Mouse (Mus musculus): Measurements from ENCODE around the gene Hist1h2af.
A peak's percentile ranks its signal among the peaks of the same experiment; 100 is the strongest.
"Not testable (repeated sequence)": the region's sequence is repeated elsewhere in the genome, so short reads cannot be mapped to it uniquely, and the experiment has no call there.

Hist1h2af gene

DNA sequence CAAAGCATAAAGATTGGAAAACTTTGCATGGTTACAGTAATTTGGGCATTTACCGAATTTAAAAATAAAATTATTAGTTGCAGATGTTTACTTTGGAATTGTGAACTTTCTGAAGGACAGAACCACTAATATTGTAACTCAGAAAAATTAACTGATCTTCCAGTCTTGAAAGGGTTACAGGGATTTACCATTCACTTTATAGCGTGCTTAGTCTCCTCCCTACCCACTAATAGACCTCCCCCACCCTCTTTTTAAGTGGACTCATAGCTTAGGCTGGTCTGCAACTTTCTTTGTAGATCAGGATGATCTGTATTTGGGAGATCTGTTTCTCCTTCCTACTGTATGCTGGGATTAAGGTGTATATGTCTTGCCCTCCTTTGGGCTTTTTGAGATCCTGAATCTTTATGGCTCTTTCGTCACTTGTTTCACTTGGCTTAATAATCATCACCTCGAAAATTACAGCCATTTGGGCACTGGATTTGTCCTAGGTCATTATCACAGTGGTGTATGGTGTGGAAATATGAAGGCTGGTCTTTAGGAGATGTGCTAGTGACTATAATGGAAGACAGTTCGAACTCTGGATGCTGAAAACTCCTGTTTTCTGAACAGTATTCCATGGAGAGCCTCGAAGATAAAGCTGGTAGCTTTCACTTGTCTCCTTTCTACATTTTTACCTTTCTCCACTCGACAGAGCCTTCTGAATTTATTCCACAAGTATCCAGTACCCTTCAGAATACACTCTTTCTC, 2.5 kb downstream of the Hist1h2af start:
- DNase-seq, result no peak

DNA sequence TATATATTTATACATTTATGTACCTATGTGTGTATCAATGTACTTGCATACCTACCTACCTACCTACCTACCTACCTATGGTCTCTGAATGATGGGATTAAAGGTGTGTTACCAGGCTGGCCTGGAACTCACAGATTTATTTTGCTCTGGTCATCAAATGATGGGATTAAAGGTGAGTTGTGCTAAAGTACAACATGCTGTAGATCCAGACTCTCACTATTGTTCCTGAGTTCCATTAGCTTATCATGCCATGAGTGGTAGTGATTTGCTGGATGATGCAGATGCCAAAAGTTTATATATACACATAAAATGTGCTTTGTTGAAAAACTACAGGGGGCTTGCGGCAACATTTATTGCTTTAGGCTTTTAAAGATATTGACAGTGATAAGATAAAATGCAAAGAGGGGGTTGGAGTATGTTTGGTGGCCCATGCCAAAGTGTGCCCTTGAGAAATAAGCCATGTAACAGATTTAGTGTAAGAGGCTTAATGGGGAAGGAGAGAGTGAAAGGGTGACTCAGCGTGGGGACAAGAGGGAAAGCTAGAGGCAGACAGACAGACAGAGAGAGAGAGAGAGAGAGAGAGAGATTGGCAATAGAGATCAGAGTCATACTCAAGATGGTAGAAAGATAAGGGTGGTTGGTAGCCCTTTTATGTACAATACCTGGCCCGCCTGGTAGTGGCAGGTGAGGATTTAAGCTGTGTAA, 3.5 kb downstream of the Hist1h2af start:
- DNase-seq, result no peak

DNA sequence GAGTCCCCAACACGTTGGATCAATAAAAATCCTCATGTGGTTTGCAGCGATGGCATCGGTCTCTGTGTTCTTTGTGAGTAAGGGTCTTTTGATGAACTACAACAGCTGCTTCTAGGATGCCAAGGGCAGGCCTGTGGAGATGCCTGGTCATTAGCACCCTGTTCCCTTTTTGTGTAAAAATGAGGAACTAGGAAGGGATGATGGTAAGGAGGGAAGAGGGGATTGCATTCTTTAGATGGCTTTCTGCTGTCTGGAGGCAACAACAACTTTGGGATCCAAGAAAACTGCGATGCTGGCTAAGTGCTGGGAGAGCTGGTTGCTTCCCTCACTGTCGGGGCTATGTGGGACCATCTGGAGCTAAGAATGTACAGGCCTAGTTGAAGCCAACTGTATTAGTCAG, 4.5 kb downstream of the Hist1h2af start:
- DNase-seq, result no peak

DNA sequence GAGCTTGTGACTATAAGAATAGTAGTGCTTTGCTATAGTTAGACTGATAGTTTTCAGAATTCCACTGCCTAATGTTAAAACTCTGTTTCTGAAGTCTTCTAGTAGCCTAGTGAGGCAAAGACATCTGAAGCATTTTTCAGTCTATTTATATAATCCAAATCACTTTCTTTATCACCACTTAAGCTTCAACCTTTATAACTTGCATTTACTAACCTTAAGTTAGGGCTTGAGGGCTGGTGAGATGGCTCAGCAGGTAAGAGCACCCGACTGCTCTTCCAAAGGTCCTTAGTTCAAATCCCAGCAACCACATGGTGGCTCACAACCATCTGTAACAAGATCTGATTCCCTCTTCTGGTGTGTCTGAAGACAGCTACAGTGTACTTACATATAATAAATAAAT, 6.1 kb downstream of the Hist1h2af start:
- not testable (repeated sequence) for DNase-seq

DNA sequence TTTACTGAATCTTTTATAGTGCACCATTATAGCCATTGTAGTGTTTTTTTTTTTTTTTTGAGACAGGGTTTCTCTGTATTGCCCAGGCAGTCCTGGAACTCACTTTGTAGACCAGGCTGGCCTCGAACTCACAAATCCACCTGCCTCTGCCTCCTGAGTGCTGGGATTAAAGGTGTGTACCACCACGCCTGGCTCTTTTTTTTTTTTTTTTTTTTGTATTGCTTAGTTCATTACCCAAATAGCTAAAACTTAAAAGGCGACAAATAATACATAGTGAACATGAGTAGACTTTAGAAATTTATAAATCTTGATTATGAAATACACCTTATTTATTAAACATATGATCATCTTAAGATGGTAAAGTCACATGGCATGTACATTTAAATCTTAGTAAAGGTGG, 7.8 kb downstream of the Hist1h2af start:
- no peak for DNase-seq

DNA sequence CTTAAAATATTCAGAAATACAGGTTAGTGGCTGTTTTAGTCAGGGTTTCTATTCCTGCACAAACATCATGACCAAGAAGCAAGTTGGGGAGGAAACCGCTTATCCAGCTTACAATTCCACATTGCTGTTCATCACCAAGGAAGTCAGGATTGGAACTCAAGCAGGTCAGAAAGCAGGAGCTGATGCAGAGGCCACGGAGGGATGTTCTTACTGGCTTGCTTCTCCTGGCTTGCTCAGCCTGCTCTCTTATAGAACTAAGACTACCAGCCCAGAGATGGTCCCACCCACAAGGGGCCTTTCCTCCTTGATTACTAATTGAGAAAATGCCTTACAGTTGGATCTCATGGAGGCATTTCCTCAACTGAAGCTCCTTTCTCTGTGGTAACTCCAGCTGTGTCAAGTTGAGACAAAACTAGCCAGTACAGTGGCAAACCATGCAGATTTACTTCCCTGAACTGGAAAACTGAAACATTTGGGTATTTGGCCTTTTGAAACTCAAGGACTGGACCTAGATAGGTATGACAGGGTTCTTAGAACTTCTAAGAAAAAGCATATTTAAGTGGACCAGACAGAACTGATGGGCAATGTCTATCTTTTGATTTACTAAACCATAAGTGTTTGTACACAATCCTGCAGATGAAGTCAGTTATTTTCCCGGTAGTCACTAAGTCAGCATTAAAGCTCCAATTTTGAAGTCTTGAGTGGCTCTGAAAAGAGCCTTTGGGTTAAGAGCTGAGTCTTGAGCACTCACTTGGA, 8.7 kb downstream of the Hist1h2af start:
- not testable (repeated sequence) for DNase-seq

DNA sequence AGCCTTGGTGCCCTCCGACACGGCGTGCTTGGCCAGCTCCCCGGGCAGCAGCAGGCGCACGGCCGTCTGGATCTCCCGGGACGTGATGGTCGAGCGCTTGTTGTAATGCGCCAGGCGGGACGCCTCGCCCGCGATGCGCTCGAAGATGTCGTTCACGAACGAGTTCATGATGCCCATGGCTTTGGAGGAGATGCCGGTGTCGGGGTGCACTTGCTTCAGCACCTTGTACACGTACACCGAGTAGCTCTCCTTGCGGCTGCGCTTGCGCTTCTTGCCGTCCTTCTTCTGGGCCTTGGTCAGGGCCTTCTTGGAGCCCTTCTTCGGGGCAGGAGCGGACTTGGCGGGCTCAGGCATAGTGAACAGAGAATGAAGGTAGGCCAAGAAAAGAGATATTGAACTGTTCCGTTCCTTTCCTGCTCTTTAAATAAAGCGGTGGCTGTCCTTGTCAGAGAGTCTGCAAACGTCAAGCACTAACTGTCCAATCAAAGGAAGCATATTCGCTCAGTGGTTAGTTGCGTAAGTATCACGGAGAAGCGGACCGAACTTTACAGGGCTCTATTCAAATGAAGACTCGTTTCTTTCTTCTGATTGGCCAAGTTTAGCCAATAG, 9.4 kb downstream of the Hist1h2af start, which contains the start of gene Hist1h2bh:
Gene Hist1h2bh (minus strand): TSS at position 394 of the 609 bp plus-strand sequence.
- peak; percentile 55 for DNase-seq

DNA sequence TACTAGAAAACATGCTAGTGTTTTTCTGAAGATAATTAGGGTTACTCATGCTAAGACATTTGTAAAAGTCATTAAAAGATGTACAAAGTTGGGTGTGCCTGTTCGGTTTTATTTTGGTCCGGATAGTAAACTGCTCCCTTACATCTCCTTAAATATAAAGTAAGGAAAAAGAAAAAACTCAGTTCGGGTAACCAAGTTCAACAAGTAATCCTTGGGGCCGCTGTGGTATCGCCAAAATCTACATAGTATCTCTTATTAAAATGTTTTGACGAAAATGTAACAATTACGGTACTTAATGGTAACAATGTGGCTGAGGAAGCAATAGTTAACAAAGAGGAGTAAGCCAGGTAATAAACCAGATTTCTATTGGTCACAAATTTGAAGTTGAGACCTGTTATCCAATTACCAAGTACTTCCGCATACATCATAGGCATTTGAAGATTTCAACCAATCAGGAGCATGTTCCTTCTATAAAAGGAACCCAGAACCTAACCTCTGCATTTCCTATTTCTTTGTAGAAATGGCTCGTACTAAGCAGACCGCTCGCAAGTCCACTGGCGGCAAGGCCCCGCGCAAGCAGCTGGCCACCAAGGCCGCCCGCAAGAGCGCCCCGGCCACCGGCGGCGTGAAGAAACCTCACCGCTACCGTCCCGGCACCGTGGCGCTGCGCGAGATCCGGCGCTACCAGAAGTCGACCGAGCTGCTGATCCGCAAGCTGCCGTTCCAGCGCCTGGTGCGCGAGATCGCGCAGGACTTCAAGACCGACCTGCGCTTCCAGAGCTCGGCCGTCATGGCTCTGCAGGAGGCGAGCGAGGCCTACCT, 10.5 kb downstream of the Hist1h2af start, which contains the start of gene Hist1h3f:
Gene Hist1h3f (plus strand): TSS at position 88 of the 822 bp plus-strand sequence.
- DNase-seq, result peak; percentile 70

DNA sequence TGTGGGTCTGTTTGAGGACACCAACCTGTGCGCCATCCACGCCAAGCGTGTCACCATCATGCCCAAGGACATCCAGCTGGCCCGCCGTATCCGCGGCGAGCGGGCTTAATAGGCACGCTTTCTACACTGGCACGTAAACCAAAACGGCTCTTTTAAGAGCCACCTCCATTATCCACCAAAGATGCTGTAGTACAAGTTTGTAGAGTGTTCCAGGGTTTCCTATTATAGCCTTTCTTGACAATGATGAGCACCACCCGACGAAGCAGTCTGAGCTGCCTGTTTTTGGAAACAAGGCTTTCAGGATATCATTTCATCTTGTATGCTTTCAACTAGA, 11.0 kb downstream of the Hist1h2af start:
- peak; percentile 25 for DNase-seq

DNA sequence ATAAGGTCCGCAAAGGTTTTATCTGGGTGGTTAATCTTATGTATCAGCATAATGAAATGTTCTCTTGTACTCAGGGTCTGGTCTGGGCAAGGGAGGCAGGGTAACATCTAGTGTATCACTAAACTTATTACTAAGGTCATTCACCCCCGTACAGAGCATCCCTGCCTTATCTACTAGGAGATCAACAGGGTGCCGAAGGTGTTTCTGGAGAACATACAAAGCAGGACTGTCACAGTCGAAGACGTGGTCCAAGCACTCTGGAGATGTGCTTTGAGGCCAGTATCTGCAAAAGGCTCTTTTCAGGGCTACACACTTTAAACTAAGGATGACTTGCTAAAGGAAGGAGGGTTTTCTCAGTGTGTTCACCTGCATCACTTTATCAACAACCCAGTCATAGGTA, 13.0 kb downstream of the Hist1h2af start:
- DNase-seq, result no peak

DNA sequence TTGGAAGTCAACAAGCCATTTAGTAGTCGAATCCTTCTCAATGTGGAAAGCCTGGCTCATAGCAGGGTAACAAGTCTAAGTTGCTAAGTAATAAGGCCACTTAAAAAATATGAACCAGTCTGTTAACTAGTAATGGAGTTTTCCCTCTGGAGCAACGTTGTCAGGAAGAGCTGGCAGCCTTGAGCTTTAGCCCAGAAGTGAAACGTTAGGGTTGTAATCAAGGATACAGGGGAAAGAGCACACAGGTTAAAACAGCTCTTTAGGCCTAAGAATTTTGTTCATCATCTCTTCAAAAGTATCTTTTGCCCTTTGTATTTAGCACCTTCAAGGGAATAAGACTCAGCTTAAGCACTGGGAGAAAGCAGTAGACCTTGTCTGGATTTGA, 17.0 kb downstream of the Hist1h2af start:
- DNase-seq, result no peak

DNA sequence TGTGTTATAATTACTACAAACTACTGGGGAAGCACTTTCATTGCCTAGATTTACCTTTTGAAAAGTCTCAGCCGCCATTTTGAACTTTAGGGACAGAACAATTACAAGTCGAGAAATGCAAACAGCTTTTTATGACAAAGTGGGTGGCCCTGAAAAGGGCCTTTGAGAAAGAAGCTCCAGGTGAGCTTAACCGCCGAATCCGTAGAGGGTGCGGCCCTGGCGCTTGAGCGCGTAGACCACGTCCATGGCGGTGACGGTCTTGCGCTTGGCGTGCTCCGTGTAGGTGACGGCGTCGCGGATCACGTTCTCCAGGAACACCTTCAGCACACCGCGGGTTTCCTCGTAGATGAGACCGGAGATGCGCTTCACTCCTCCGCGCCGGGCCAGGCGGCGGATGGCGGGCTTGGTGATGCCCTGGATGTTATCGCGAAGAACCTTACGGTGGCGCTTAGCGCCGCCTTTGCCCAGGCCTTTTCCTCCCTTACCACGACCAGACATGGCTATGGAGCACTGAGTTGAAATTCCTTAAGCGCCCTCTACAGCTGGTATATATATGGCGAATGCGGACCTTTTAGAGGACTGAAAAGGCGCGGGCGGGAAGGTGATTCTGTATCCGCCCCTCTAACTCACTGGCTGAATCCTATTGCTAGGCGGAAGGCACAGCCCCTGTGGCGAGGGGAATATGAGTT, 17.6 kb downstream of the Hist1h2af start, which contains the start of gene Hist1h4f:
Gene Hist1h4f (minus strand): TSS at position 503 of the 689 bp plus-strand sequence.
- peak; percentile 74 for DNase-seq

DNA sequence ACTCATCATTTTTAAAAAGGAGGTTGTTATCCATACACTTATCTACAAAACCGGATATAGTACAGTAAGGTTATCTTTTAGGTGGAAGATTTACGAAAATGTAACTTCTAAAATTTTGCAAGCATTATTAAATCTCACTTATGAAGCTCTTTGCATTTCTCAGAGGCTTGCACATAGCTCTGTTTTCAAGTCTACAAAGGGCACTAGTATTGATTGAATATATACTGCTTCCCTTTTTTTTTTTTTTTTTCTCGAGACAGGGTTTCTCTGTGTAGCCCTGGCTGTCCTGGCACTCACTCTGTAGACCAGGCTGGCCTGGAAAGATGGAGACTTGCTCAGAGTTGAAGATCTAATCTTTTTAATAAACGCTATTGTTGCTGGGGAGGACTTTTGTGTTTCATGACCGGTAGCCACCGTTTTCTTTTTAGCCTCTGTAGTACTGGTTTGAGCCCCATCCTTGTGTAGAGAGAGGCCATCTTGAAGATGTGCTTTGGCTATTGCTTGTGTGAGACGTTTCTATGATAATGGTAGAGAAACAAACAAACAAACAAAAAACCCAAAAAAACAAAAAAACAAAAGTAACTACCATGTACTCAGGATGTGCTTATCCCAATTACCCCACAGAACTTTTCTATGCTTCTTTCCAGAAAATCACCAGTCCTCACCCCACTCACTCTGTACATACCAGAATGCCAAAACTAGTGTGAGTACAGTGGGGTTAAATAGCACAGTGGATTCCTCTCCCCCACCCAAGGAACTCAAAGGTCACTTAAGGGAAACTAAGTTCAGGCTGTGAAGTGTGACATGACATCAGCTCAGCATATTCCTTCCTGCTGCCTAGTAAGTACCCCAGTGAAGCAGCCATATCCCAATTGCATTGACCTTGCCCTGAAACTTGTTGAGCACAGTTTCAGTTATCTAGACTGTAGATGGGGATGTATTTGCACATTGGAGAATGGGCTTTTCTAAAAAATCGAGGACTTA, 18.5 kb downstream of the Hist1h2af start:
- no peak for DNase-seq

DNA sequence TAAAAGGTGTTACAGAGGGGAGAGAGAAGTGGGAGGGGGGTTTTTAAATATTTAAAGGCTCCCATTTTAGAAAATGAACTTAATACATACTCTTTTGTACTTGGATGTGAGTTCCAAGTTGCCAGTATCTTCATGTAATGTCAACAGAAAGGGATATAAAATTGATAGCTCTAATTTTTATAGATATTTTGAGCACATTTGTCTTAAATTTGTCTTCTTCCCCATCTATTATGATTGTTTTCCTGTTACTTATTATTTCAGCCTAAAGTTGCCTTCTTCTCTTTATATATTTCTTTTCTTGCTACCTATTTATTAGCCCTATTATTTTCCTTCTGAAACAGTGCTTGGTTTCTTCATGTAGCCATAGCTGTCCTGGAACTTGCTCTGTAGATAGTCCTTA, 19.3 kb downstream of the Hist1h2af start, which contains the start of gene Hist1h1d:
Gene Hist1h1d (plus strand): TSS at position 301 of the 400 bp plus-strand sequence.
- DNase-seq, result no peak

DNA sequence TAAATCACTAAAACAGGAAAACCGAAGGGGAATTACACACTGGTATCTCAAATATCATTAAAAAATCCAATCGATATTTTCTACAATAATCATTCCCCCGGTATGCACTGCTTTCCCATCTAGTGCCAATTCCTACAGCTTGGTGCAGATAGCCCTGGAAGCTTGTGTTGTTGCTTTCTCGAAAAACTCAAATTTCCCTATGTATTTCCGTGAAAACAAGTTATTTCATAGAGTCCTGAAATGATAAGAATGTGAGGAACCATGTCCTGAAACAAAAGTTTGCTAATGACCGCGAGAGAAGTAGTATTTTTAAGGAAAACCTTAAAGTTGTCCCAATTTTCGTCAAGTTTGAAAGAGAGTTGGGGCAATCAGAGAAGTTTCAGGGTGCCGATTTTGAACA, 20.7 kb downstream of the Hist1h2af start:
- DNase-seq, result no peak

DNA sequence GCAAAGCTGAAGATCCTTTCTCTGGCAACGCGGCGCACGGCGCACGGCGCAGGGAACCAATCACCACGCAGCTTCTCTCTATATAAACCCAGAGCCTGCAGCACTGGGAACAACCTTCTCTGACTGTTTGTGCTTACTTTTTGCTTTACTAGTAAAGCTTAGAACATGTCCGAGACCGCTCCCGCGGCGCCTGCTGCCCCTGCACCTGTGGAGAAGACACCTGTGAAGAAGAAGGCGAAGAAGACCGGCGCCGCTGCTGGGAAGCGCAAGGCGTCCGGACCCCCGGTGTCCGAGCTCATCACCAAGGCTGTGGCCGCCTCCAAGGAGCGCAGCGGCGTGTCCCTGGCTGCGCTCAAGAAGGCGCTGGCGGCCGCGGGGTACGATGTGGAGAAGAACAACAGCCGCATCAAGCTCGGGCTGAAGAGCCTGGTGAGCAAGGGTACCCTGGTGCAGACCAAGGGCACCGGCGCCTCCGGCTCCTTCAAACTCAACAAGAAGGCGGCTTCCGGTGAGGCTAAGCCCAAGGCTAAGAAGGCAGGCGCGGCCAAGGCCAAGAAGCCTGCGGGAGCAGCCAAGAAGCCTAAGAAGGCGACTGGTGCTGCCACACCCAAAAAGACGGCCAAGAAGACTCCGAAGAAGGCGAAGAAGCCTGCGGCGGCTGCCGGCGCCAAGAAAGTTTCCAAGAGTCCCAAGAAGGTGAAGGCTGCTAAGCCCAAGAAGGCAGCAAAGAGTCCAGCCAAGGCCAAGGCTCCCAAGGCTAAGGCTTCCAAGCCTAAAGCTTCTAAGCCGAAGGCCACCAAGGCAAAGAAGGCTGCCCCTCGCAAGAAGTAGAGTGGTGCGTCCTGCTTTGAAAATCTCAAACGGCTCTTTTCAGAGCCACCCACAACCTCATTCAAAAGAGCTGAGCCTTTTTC, 21.5 kb downstream of the Hist1h2af start:
- peak; percentile 58 for DNase-seq

DNA sequence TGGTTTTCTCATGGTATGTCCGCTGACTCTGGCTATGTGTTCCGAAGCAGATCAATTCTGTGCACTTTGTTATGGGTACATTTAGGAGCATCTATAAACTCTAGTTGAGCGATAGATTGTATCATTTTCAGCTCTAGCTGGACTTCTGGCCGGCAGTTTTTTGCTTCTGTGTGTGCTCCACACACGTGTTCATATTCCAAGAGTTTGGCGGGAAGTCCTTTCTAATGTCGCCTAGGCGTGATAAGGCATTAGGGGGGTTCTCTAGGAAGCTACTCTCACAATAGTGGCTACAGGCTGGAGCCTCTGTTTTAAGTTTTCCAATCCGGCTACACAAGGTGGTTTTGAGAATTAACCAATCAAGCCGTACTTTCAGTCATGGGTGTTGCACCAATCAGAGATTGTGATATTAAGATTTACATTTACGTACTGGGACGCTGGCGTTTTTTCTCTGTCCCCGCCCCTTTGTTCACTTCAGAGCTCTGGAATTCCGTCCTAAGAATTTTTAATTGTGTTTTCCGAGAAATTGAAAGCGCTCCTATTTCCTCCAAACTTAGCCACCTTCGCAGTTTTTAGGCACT, 22.2 kb downstream of the Hist1h2af start:
- DNase-seq, result peak; percentile 48

DNA sequence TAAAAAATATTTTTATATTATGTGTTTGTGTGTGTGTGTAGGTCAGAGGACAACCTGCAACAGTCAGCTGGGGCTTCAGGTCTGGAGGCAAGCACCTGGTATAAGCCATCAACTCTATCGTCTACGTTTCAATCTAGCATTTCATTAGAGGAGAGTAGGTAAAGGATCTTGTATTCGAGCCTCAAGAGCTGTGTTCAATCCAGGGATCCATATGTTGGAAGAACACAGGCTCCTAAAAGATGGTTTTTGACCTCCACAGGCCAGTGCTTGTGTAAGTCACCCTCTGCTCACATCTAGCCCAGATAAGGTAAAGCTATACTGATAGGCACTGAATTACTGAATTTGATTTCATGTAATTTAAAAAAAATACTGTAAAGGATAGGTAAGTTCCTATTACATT, 23.2 kb downstream of the Hist1h2af start:
- no peak for DNase-seq

DNA sequence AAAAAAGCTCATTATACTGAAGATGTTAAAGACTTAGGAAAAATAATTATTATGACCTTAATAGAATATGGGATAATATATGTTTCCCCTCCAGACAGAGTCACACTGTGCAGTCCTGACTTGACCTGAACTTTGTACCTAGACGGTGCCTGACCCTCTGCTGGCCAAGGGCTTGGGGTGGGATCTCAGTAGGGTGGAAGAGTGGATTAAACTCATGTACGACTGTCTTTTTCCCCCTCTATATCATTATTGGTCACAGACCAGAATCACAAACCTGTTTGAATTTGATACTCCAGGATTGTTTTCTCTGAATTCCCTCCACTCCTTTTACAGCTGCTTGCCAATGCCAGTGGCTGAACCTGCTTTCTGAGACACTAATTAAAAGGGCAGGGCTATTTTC, 27.0 kb downstream of the Hist1h2af start:
- not testable (repeated sequence) for DNase-seq

Data from kidney, adult 18-20 months (tissue).